Mouse (Mus musculus) granulocyte monocyte progenitor cell, adult 5-6 weeks (primary cell): ENCODE data around the gene Strip2. TPM values are rescaled to one million over a fixed set of nuclear protein-coding genes. Genes with fewer than 3 reads are reported as not detected.

Source experiments
- ATAC-seq: replicated peaks from 2 replicates; pipeline ENCODE4 v1.8.0; 2016; ENCODE audit warnings: mild to moderate bottlenecking, moderate TSS enrichment, inconsistent platforms; ENCODE audit not compliant: poor library complexity, severe bottlenecking
- total RNA-seq, 2 experiments: library from RNA; stranded (forward) in 1 of 2; stranded (reverse) in 1 of 2; fragments of 200-712, 200-1000 nt in 1 of 2; fragments of >200 nt in 1 of 2; fragmentation: Nextera tagmentation in 1 of 2; gene quantifications; 2 replicates each; pipeline ENCODE4 v1.2.3; 2014 to 2017

Gene Strip2
- total RNA-seq, 2 experiments from 2014 or later: not detected

- peak; percentile 92 for ATAC-seq
These were observed 82.0 kb downstream of the Strip2 start for GRCm38 (mm10) chr6:29998771-29999170.

- ATAC-seq: no peak
These were observed 85.8 kb downstream of the Strip2 start for GRCm38 (mm10) chr6:30002628-30003027.

- ATAC-seq: no peak
These were observed 89.0 kb downstream of the Strip2 start for GRCm38 (mm10) chr6:30005851-30006250.

- no peak for ATAC-seq
These were observed 92.4 kb downstream of the Strip2 start for GRCm38 (mm10) chr6:30009204-30009603.

Other genes with a start within 250 kb of the Strip2 start
- 0.24 and 0.98 TPM in 2 replicates for gene Tspan33, start 222.8 kb upstream of the Strip2 start, total RNA-seq (2014; fragmentation: Nextera tagmentation)
- gene Tspan33, start 222.8 kb upstream of the Strip2 start, total RNA-seq (2017): 1.5 TPM in 1 of 2 replicates, not detected in the other
- gene Smo, start 181.5 kb upstream of the Strip2 start, total RNA-seq (2014; fragmentation: Nextera tagmentation): 23.2 and 34.3 TPM in 2 replicates
- 16.2 and 18.6 TPM in 2 replicates for gene Smo, start 181.5 kb upstream of the Strip2 start, total RNA-seq (2017)
- gene Ahcyl2, start 149.0 kb upstream of the Strip2 start, total RNA-seq (2014; fragmentation: Nextera tagmentation): 8.7 and 9.6 TPM in 2 replicates
- gene Ahcyl2, start 149.0 kb upstream of the Strip2 start, total RNA-seq (2017): 21.1 and 21.5 TPM in 2 replicates
- gene Nrf1, start 131.0 kb downstream of the Strip2 start, total RNA-seq (2014; fragmentation: Nextera tagmentation): 44.7 and 45.4 TPM in 2 replicates
- gene Nrf1, start 131.0 kb downstream of the Strip2 start, total RNA-seq (2017): 47.8 and 49.0 TPM in 2 replicates